Mouse (Mus musculus) leukemia stem cell, adult 10-12 weeks (primary cell): ENCODE results near the gene Ott. TPM values are rescaled to one million over a fixed set of nuclear protein-coding genes. Genes with fewer than 3 reads are reported as not detected.

Experiments used
- polyA plus RNA-seq: library from polyadenylated mRNA; stranded (reverse); fragments of >175 nt; gene quantifications from 2 replicates; pipeline ENCODE4 v1.2.3, GENCODE M21; 2012; ENCODE audit warnings: low replicate concordance

Ott gene
- not detected in 2 replicates for polyA plus RNA-seq

GRCm38 (mm10) chrX:149073982-149074381, at the start of gene Ott:
TSS of gene Ott (plus strand) at chrX:149074282.

Other genes starting within 250 kb of the Ott start
- gene Luzp4, start 216.6 kb upstream of the Ott start, polyA plus RNA-seq: not detected in 2 replicates
- gene Gm15093, start 198.1 kb downstream of the Ott start, polyA plus RNA-seq: not detected in 2 replicates